Comparison of ENCODE assay signal across 23 mouse cellular contexts in the genomic region with DNA sequence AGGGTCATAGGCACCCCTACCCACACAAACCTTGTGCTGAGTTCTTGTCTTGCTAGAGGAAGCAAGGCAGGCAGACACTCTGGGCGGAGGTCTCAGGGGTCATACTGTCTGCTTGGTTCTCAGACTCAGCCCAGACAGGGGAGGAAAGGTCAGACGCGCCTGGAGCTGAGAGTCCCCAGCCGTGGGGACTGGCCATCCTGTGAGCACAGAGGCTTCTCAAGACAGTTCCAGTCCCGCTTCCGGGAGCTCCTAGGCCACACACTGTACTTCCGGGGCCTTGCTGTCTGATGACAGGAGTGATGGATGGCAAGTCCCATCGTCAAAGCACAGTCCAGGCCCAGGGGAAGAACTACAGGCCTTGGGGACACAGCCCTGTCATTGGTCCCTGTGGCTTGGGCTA. TPM values are rescaled to one million over a fixed set of nuclear protein-coding genes. Genes with fewer than 3 reads are reported as not detected.
"Had no signal": no experiment of that assay in that cellular context is flagged by ENCODE, and none has a peak within 500 bp of the region (broad histone marks: within the 10 kb centered on the region; RNA-seq: fewer than 3 reads in every experiment).

No protein-coding gene starts in this region.

- H3K36me3 ChIP-seq: lung, embryonic 15.5 days; midbrain, embryonic 13.5 days; midbrain, embryonic 15.5 days; neural tube, embryonic 12.5 days had no signal

- H3K4me1 ChIP-seq: midbrain, embryonic 15.5 days had no signal

- ATAC-seq: lung, postnatal 0 days; midbrain, embryonic 13.5 days; midbrain, embryonic 15.5 days had no signal

- H3K9ac ChIP-seq: lung, embryonic 15.5 days; midbrain, embryonic 13.5 days; midbrain, embryonic 15.5 days; neural tube, embryonic 12.5 days had no signal

- DNase-seq: lung, adult 2 months; lung, postnatal 14 days; lung, postnatal 36 days; retina, postnatal 1 day; right cerebral cortex, adult 18-20 months; right cerebral cortex, postnatal 25 days; right cerebral cortex, postnatal 4 days; spleen, adult 18-20 months; thymus, adult 18-20 months; thymus, postnatal 14 days; thymus, postnatal 36 days had no signal

- H3K4me2 ChIP-seq: lung, embryonic 15.5 days; midbrain, embryonic 11.5 days; midbrain, embryonic 13.5 days; midbrain, embryonic 15.5 days; neural tube, embryonic 12.5 days had no signal

- H3K4me3 ChIP-seq: lung, embryonic 15.5 days; megakaryocyte, embryonic 14.5 days; midbrain, embryonic 13.5 days; midbrain, embryonic 15.5 days; neural tube, embryonic 12.5 days had no signal

- H3K9me3 ChIP-seq: lung, embryonic 15.5 days; megakaryocyte, embryonic 14.5 days; midbrain, embryonic 13.5 days; midbrain, embryonic 15.5 days; neural tube, embryonic 12.5 days had no signal

- H3K27ac ChIP-seq: lung, embryonic 15.5 days; macrophage; midbrain, embryonic 13.5 days; midbrain, embryonic 15.5 days; neural tube, embryonic 12.5 days had no signal

- H3K27me3 ChIP-seq: lung, embryonic 15.5 days; midbrain, embryonic 13.5 days had no signal

RNA-seq across cellular contexts. Expression of a gene that starts 44.8 kb away (rescaled TPM):
- total RNA-seq: megakaryocyte progenitor cell, adult 5-6 weeks; neutrophil, adult 5-6 weeks had no signal
- polyA plus RNA-seq: macrophage; neural tube, embryonic 14.5 days had no signal

RNA-seq across cellular contexts. Expression of a gene that starts 56.6 kb away (rescaled TPM):
- total RNA-seq: megakaryocyte progenitor cell, adult 5-6 weeks; monocyte, adult 5-6 weeks; neutrophil, adult 5-6 weeks had no signal
- polyA plus RNA-seq: macrophage had no signal
